Mouse (Mus musculus): ENCODE data around the gene Zfyve28.

Gene Zfyve28

DNA sequence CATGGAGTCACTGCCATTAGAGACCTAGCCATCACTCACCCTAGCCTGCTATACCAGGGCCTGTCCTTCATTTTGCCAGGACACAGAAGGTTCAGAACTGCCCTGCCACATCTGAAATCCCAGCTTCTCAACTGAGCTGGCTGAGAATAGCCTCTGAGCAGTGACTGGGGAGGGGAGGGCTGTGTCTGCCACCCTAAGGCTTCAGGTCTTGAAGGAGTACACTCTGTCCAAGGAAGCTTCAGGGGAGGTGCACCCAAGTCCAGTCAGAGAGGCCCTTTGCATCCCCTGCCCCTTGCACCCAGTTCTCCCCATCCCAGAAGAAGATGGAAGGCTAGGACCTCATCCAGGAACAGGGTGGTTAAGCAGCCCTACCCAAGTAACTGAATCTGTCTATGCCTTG, 102.5 kb downstream of the Zfyve28 start:
- ATAC-seq (ENCODE audit: insufficient number of reproducible peaks, low FRiP score, low TSS enrichment), result no peak

DNA sequence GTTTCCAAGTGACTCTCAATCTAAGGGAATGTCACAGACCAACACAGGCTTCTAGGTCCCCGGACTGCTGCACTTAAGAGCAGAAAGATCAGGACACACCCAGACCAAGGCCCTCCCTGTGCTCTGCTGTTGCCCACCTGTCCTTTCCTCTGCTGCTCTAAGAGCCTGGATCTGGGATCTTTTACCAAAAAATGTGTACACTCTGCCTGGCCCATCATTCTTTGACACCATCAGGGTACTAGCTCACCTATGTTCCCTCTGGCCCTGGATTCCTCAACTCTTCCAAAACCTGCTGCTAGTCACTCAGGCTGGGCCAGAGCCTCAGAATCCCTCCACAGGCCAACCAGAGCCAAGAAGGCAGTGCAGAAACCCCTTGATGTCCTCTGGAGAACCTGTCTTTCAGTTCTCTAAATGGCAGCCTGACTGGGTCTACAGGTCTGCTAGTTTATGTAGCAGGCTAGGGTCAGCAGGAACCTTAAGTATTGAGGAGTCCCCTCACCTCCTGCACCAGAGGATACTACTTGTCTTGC, 103.1 kb downstream of the Zfyve28 start:
- no peak for ATAC-seq (ENCODE audit: insufficient number of reproducible peaks, low FRiP score, low TSS enrichment)

DNA sequence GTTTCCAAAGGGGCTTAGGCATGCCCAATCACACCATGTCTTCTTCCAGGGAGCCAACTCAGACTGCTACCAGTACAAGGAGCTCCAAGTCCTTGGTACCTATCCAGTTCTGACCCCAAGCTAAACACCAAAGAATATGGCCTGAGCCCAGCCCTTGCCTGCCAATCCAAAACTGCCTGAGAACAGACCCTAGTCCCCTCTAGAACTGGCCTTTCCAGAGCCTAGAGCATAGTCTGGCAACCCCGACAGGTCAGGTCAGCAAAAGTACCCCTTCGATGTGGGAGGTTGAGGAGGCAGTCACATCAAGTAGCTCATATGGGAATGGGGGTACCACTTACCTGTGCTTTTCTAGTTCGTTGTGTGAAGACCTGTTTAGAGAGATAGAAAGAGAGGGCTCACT, 104.3 kb downstream of the Zfyve28 start:
- no peak for ATAC-seq (ENCODE audit: insufficient number of reproducible peaks, low FRiP score, low TSS enrichment)

DNA sequence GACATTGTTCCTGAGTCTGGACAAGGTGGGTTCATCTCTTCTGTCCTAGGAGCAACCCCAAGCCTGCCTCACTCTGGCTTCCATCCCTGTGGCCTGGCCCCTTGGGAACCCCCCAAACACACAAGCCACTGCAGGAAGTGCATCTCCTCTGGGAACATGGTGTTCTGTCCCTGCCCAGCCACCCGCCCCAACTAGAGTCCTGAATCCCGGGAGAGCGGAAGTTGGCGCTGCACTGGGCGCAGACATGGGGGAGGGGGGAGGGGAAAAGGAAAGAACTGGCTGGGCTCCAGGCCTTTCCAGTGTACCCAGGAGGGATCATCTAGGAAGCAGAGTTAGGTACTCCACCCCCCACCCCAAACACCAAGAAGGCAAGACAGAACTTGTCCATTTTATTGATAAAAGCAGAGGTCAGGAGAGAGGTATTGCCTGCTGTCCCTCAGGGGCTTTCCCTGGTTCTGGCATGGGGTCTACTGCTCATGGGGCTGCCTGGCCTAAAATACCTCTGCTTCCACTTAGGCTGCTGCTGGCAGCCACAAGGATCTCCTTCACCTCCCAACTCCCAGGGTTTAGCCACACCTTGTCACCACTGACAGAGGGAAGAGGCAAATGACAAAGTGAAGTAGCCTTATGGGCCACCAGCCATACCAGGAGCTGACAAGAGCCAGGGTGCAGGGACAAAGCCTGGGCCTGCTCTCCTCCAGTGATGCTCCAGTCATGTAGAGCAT, 104.9 kb downstream of the Zfyve28 start:
- ATAC-seq (ENCODE audit: insufficient number of reproducible peaks, low FRiP score, low TSS enrichment), result no peak

DNA sequence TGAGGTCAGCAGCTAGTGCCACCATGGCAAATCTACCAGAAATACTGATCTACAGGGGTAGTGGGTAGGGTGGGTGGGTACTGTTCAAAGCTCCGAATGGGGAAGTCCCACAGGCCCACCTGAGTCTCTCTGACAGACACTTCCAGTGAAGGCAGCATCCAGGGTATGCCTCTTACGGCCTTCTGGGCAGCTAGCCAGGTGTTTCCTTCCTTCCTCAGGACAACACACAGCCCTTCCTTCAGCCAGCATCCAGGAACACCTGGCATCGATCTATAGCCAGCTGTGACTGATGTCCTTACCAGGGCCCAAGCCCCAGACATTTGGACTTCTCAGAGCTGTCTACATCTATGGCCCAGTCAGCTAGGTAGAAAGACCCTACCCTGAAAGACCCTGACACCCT, 105.8 kb downstream of the Zfyve28 start:
- ATAC-seq (ENCODE audit: insufficient number of reproducible peaks, low FRiP score, low TSS enrichment), result no peak

DNA sequence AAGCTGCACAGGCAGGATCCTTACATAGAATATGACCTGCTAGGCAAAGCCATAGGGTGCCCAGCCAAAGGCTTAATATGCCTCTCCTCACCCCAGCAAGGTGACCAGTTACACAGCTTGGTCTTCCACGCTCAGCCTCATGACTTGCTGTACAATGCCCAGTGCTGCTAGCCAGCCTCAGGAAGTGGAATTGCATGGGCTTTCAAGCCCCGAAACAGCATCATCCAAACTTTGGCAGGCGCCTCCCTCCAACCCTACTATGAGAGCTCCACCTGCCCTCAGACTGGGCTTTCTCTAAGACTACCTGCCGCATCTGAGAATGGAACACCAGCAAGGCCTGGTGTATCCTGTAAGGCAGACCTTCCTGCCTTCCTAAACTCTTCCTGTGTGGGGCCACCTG, 110.4 kb downstream of the Zfyve28 start:
- no peak for ATAC-seq (ENCODE audit: insufficient number of reproducible peaks, low FRiP score, low TSS enrichment)

DNA sequence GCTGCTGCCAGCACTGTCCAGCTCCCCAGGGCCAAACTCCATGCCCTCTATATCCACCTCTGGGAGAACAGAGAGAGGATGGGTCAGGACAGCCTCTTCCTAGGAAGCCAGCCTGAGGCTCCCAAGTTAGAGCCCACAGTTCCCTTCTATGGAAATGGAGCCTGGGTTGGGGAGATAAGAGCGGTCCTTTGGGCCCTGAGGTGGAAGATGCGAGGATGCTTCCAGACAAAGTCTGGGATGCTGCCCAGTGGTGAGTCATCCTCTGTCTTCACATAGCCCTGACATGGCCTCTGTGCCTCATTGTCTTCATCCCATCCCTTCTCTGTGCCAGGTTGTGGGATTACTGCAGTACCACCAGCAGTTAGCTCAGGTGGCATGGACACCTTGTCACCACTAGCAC, 111.2 kb downstream of the Zfyve28 start:
- ATAC-seq (ENCODE audit: insufficient number of reproducible peaks, low FRiP score, low TSS enrichment), result no peak

DNA sequence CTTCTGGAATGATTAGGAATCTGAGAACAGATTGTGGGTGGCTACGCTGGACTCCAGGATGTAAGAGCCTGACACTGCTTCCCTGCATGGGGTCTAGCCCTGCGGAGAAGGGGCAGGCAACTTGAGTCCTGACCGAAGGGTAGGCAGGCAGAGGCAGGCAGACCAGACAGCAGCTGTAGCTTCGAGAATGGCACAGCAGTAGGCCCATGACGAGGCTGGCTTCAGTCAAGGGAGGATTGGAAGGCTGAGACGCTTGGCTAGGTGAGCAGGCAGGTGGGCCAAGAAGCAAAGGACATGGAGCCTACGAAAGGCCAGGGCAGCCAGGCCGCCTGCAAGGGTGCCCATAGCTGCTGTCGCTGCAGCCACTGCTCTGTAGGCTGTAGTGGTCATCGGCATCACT, 111.6 kb downstream of the Zfyve28 start:
- no peak for ATAC-seq (ENCODE audit: insufficient number of reproducible peaks, low FRiP score, low TSS enrichment)

DNA sequence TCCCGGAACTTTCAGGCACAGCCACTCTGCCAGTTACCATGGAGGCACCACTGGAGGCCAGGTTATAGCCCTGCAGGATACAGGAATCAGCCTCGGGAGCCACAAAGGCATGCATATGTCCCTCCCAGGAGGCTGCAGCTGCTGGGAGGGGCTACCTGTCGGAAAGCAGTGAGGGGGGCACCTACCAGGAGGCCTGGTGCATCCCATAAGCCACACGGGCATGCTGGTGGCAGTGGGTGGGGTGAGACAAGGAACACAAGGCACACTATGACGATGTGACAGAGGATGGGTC, 112.9 kb downstream of the Zfyve28 start:
- ATAC-seq (ENCODE audit: insufficient number of reproducible peaks, low FRiP score, low TSS enrichment), result no peak

DNA sequence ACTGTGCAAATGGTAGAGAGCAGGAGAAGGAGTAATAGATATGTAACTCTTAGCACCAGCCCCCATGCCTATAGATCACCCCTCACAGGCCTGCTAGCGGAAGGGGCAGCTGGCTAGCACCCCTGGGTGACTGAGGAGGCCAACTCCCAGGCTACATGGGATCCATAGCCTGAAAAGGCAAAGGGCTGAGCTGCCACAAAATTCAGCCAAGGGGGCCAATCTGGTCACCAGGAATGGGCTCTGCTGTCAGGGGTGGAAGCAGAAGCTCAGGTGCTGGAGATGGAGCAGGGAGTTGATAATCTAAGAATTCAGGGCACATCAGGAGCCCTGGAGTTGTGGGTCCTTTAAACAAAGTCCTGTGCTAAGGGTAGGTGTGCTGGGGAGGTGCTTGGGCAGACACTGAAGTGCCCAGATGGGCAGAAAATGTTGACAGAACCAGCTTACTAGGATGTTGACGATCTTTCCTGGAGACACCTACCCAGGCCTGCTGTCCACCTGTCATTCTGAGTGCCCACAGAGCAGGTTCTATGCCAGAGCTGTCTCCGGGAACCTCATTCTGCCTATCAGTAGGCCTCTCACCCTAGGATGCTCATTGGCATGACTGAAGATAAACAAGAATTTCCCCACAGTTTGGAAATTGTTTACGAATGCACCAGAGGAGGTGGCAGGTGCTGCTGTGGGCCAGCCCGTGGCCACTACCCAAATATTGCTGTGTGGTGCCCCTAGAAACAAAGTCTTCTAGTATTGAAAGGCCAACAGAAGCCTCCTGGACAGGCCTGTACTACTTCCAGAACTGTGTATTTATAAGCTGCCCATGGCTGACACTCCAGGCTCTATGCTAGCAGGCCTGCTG, 113.5 kb downstream of the Zfyve28 start:
- ATAC-seq (ENCODE audit: insufficient number of reproducible peaks, low FRiP score, low TSS enrichment), result no peak

DNA sequence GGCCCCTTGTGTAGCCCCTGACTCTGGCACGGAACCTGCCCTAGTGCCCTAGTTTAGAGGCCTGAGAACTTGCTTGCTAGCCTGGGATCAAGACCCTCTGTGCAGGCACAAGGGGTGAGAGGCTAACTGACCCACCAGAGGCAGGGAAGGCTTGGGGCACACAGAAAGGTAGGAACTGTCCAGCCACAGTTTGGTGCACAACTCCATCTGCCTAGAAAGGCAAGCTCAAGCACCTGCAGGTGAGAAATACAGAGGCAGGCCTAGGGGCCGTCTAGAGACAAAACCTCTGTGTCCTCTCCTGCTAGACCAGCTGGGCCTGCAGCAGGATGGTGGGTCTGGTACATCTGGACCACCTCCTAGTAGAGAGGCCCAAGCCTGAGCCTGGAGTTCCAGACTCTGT, 114.2 kb downstream of the Zfyve28 start:
- ATAC-seq (ENCODE audit: insufficient number of reproducible peaks, low FRiP score, low TSS enrichment), result no peak

DNA sequence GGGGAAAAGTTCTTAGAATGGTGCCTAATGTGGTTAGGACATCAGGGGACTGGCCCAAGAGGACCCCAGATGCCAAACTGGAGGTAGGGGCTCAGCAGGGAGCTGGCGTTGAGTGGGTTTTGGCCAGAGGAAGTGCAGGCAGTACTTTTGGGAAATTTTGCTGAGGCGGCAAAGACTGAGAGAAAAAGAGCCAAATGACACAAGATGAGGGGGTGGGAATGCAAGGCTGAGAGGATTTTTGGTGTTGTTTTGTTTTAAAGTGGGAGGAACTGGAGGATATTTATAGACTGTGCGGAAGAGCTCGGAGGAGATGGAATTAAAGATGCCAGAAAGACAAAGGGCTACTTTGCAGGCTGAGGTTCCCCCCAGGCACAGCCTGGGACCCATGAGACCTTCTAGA, 117.5 kb downstream of the Zfyve28 start:
- ATAC-seq (ENCODE audit: insufficient number of reproducible peaks, low FRiP score, low TSS enrichment), result no peak

DNA sequence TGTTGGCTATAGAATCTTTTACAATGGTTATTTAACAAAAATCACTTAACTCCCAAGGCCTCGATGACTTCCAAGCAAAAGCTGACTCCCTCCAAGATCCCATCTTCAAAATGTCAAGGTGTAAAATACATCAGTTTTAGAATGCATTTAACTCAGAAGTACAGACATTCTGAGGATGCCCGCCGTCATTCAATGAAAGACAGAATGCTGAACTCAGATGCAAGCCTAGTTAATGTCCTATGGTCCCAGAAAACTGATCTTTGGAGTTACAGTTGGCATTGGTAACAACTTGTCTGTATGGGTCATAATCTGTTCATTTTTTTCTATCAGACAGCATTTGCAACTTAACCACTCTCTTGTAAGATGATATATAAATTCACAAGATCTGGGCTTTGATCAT, 118.3 kb downstream of the Zfyve28 start:
- ATAC-seq (ENCODE audit: insufficient number of reproducible peaks, low FRiP score, low TSS enrichment), result no peak

DNA sequence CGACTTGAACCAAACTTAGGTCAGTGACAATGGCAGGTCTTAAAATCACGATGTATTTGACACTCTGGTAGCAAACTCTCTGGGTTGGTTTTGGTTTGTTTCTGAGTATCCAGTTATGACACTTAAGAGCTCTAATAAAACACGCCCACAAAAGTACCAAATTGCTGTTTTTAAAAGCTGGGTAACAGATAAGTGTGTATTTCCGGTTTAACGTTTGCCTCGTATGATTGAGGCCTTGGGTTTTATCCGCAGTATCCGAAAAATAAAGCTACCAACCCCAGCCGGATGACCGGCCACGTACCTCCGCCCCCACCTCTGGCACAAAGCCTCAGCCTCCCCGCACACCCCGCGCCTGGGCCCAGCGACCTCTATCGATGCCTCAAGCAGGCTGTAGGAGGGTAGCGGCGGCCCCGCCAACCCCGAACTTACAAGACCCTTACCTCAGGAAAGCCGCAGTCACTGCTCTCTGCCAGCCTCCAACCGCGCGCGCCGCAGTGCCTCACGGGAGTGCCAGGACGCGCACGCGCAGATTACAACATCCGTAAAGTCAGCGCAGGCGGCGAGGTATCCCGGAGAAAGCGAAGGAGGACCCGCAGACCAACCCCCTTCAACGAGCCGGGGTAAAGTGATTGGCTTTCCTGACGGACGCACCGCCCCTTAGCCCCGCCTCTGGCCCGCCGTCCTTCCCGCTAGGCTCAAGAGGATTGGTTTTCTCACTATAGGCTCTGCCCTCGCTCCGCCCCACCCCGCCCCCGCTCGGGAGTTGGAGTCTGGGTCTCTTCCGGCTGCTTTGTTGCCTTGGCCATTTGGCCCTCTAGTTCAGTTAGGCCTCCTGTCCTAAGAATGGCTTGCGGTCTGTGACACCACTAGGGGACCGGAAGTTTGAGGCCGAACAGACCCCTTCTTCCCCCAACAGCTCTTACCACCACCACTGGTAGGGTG, 119.0 kb downstream of the Zfyve28 start, which contains the start of the genes Poln and Haus3:
Poln (minus strand) TSS at position 499 of the 942 bp plus-strand sequence.
Haus3 (minus strand) TSS at position 578 of the 942 bp plus-strand sequence.
- peak; percentile 98 for ATAC-seq (ENCODE audit: insufficient number of reproducible peaks, low FRiP score, low TSS enrichment)

DNA sequence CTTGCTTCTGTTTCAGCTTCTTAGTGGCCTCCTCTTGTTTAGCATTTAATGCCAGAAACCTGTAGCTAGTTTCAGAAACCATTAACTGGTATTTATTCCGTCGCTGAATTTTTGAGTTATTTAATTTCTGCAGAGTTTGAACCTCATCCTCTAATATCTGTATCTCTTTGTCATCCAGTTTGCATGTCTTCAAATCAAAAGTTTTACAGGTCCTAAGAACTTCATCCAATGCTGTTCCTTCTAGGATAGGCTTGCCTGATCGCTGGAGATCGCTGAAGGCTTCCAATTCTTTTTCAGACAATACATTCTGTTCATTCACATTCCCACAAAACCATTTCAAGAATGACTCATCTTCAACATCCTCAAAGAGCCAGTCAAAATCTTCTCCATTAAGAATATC, 120.4 kb downstream of the Zfyve28 start:
- no peak for ATAC-seq (ENCODE audit: insufficient number of reproducible peaks, low FRiP score, low TSS enrichment)

DNA sequence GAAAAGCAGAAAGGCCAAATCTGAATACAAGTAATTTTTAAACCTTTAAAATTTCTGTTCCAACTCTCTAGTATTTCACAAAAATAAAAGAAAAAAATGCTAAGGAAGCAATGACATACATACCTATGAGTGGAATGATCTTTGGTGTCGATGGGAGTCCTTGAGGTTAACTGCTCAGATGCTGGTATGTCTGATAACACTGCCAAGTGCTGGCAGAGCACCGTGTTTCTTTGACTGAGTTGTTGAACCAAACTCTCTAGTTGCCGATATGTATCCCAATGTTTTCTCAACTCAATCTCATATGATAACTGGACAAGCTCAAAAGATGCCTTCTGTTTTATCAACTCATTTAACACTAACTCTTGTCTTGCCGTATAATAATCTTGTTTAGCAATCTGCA, 122.5 kb downstream of the Zfyve28 start:
- ATAC-seq (ENCODE audit: insufficient number of reproducible peaks, low FRiP score, low TSS enrichment), result no peak

DNA sequence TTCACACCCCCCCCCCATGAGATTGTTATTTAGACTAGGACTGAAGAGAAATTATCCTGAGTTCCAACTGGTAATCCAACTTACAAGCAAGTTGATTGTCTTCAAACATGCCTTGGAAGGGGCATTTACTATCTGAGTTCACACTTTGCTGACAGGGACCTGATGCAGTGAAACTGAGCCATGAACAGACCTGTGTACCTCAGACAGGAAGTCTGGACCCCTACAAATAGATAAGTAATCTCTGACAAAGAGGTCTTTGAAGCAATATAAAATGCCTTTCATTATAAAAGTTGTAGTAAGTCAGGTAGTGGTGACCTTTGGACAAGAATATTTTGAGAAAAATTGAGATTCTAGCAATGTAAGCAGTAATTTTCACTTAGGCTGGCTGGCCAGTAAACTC, 139.8 kb downstream of the Zfyve28 start:
- no peak for ATAC-seq (ENCODE audit: insufficient number of reproducible peaks, low FRiP score, low TSS enrichment)

DNA sequence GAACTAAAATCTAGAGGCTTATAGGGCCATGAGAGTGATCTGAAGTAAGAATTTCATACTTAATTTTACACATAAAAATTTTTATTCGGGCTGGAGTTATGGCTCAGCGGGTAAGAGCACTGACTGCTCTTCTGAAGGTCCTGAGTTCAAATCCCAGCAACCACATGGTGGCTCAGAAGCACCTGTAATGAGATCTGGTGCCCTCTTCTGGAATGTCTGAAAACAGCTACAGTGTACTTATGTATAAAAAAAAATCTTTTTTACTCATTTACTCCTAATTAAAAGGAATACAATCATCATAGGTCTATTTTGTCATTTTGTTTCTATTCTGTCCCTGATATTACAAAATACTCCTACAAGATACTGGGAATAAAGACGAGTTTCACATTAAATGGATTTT, 140.7 kb downstream of the Zfyve28 start:
- no peak for ATAC-seq (ENCODE audit: insufficient number of reproducible peaks, low FRiP score, low TSS enrichment)

All from cerebellum, adult (tissue).